Mouse (Mus musculus) spleen, adult 12 weeks (tissue): ENCODE results near the gene Gm12216.

Source experiments
- DNase-seq: peaks from one replicate; pipeline ENCODE4 v3.0.0; 2022; ENCODE audit warnings: low spot score

Gm12216 gene

GRCm38 (mm10) chr11:53821230-53821944 is 37.7 kb downstream of the Gm12216 start:
- DNase-seq: no peak

- no peak for DNase-seq
These were observed 38.4 kb downstream of the Gm12216 start for GRCm38 (mm10) chr11:53820516-53821170.

GRCm38 (mm10) chr11:53819511-53819910 is 39.5 kb downstream of the Gm12216 start:
- no peak for DNase-seq

GRCm38 (mm10) chr11:53818794-53819193 is 40.3 kb downstream of the Gm12216 start:
- no peak for DNase-seq

- no peak for DNase-seq
These were observed 42.1 kb downstream of the Gm12216 start for GRCm38 (mm10) chr11:53816841-53817375.

GRCm38 (mm10) chr11:53814810-53815209 is 44.2 kb downstream of the Gm12216 start:
- no peak for DNase-seq

GRCm38 (mm10) chr11:53813001-53813868 is 45.8 kb downstream of the Gm12216 start:
- DNase-seq: no peak

- DNase-seq: no peak
These were observed 47.7 kb downstream of the Gm12216 start for GRCm38 (mm10) chr11:53811312-53811711.

GRCm38 (mm10) chr11:53810749-53811148 is 48.3 kb downstream of the Gm12216 start:
- no peak for DNase-seq

- no peak for DNase-seq
These were observed 48.9 kb downstream of the Gm12216 start for GRCm38 (mm10) chr11:53810156-53810555.

- DNase-seq: no peak
These were observed 49.7 kb downstream of the Gm12216 start for GRCm38 (mm10) chr11:53809354-53809753.

GRCm38 (mm10) chr11:53805786-53806185 is 53.3 kb downstream of the Gm12216 start:
- DNase-seq: no peak

- DNase-seq: no peak
These were observed 54.3 kb downstream of the Gm12216 start for GRCm38 (mm10) chr11:53804569-53805344.

GRCm38 (mm10) chr11:53803494-53803893 is 55.6 kb downstream of the Gm12216 start:
- DNase-seq: no peak

GRCm38 (mm10) chr11:53803093-53803492 is 56.0 kb downstream of the Gm12216 start:
- no peak for DNase-seq

- no peak for DNase-seq
These were observed 58.1 kb downstream of the Gm12216 start for GRCm38 (mm10) chr11:53800975-53801374.

GRCm38 (mm10) chr11:53800036-53800435 is 59.0 kb downstream of the Gm12216 start:
- DNase-seq: no peak

- DNase-seq: no peak
These were observed 60.9 kb downstream of the Gm12216 start for GRCm38 (mm10) chr11:53798041-53798711.

GRCm38 (mm10) chr11:53797386-53797920 is 61.6 kb downstream of the Gm12216 start:
- no peak for DNase-seq

GRCm38 (mm10) chr11:53796409-53797151 is 62.5 kb downstream of the Gm12216 start:
- no peak for DNase-seq
